Mouse (Mus musculus): Measurements from ENCODE around the gene Nsmce3. TPM values are rescaled to one million over a fixed set of nuclear protein-coding genes. Genes with fewer than 3 reads are reported as not detected.

Gene Nsmce3
- 1 to 10 TPM; 5.3 to 6.2 TPM for total RNA-seq (2023)

GRCm38 (mm10) chr7:64872743-64873241, at the start of gene Nsmce3:
Gene Nsmce3 (minus strand): TSS chr7:64872997.

Measured in B cell, adult 67 days (primary cell).